Mouse (Mus musculus) frontal cortex, postnatal 10 days (tissue): Measurements from ENCODE around the gene Park7.
A peak's percentile ranks its signal among the peaks of the same experiment; 100 is the strongest.
"Not testable (repeated sequence)": the region's sequence is repeated elsewhere in the genome, so short reads cannot be mapped to it uniquely, and the experiment has no call there.

Source experiments
- DNase-seq, 2 experiments: peaks; one replicate each; pipeline ENCODE4 v3.0.0; 2022; ENCODE audit warnings: low spot score in 2 of 2, mixed read lengths in 1 of 2

Gene Park7

DNA sequence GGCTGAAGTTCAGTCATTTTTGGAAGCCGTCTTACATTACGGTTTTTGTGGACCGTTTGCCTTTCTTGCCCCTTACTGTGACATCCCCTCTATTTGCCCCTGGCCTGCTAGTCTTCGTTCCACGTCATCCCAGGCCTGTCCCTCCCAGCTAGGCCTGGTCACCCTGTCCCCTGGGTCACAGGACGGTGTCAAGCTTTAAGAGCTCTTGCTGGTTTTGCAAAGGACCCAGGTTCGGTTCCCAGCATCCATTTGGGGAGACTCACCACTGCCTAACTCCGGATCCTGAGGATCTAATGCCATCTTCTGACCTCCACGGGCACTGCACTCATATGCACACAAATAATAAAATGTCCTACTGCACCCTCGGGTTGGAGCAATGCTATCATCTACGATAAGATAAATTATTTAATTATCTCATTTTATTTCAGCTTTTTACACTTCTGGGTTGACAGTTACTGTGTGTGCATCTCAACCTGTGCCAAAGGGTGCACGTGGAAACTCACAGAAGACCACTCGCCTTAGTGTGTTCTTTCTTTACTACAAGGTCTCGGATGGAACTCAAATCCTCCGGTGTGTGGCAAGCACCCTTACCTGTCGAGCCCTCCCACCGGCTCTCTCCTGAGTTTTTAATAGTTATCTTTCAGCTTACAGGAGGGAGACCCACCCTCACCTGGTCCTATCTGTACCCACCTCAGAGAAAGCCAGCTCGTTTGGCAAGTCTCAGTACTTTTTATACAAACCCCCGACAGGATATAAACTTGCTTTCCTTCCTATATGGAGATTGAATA lies 3.9 kb downstream of the Park7 start:
- DNase-seq: peak in 1 of 2 experiments; percentile 52

DNA sequence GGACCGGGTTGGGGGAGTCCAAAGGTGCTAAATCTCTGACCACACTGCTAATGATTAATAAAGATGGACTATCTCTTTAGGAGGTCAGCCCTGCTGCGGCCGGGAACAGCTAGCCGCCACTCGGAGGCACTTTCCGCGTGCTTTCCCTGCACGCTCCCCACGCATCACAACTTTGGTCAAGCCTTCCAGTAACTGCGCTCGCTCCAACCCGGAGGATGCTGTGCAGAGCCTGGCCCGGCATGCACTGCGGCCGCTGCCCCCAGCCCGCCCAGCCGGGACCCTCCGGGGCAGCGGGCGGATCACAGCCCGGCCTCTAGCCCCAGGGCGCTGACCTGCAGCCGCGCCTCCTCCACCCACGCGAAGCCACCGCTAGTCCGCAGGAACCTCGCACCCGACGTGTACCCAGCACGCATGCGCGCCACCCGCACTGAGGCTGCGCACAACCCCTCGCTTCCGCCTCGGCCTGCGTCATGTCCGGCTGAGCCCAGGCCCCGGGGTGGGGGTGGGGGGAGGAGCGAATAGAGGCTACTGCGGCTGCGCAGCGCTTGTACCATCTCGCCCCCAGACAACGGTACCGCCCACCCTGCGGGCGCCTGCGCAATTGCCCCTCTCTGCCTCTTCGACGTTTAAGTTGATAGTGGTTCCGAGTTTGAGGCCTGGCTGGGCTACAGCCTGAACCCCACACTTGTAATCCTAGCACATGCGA lies 4.6 kb downstream of the Park7 start:
- DNase-seq: peak; percentile 95 to 98

DNA sequence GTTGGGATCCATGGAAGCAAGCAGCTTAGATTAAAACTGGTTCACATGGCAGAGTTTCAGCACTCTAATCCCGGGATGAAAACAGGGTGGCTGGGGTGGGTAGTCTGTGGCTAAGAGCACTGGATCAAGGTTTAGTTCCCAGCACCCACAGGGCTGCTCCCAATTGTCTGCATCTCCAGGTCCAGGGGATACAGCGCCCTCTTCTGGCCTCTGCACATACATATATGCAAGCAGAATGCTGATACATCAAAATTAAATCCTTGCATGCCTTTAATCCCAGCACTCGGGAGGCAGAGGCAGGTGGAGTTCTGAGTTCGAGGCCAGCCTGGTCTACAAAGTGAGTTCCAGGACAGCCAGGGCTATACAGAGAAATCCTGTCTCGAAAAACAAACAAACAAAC lies 5.7 kb downstream of the Park7 start:
- not testable (repeated sequence) for DNase-seq

DNA sequence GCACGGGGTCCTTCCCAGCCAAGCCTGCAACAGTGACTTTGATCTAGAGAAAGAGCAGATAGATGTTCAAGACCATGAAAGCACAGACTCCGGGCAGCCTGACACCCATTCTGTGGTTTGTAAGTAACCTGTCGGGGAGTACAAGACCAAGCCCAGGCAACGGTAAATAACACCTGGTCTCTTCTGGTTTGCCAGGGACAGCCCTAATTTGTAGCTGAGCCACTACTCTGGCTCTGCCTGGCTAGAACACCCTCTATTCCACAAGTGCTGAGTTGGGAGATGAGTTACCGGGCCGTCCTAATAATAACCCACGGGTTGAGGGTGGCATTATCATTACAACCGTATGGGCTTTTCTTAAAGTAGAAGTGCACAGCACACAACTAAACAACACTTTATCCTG lies 7.1 kb downstream of the Park7 start:
- DNase-seq: no peak

DNA sequence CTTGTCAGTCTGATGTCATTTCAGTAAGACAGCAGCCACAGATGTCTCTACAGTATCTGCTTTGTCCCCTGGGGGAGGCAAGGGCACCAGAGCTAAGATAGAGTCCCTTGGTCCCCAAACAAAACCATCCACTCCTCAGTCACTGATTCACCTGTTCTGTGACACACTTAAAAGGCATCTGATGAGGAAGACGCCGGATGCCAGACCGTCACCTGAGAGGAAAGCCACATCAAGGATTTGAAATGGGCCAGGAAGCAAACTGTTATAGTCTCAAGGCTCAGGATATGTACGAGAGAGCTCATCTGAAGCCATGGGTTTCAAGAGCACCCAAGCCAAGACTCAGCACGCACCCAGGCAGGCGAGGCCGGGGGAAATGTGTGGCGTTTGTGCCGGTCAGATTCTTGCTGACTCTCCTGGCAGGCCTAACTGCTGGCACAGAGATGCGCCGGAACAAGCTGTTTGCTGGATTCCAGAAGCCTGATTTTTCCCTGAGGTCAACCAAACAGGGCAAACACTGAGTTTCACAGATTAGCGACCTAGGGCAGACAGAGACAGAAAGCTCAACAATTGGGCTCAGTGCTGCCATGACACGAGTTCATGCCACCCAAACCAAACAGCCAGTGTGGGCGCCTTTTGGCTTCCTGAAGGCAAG lies 11.0 kb downstream of the Park7 start:
- no peak for DNase-seq

DNA sequence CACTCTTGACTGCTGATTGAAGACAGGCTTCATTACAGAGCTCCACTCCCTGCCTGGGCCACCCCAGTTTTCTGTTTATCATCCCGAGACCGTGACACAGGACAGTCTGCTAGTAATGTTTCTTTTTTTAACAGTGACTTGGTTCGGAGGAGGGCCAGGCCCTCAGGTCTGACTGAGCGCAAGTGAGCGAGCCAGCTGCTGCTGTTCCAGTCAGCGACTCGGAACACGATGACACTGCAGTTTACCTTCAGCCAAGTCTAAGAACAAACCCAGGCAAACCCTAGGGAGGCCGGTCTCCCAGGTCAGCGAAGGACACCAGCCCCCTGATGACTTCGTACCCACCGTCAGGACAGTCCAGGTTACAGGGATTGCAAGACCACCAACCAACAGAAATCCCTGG lies 12.2 kb downstream of the Park7 start:
- no peak for DNase-seq

DNA sequence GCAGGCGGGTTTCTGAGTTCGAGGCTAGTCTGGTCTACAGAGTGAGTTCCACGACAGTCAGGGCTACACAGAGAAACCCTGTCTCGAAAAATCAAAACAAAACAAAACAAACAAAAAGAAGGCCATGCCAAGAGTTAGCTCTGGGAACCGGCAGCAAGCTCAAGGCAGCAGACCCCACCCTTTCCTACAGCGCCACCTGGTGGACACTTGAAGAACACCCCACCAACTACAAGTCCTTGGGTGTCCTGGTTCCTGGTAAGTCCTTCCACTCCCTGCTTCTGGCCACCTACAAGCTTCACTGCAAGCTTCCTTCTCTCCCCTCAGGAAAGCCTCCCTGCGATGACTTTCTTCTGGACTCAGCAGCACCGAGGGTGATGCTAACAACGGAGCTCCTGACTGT lies 12.6 kb downstream of the Park7 start:
- peak in 1 of 2 experiments; percentile 72 for DNase-seq

DNA sequence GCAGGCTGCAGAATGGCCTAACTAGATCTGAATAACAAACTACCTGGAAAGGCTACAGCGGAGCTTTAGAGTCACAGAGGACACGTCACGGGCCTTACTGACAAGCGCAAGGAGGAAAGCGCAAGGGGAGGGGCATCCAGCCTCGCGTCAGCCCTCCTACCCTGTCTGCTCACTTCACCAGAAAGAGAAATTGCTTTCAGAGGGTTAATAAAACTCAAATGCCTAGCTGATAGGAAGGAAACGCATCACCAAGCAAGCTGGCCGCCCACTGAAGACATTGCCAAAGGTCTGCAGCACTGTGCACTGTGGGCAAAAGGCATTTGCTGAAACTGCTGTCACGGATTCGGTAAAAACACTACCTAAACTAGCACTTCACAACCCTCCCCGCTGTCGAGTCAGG lies 13.8 kb downstream of the Park7 start:
- no peak for DNase-seq

DNA sequence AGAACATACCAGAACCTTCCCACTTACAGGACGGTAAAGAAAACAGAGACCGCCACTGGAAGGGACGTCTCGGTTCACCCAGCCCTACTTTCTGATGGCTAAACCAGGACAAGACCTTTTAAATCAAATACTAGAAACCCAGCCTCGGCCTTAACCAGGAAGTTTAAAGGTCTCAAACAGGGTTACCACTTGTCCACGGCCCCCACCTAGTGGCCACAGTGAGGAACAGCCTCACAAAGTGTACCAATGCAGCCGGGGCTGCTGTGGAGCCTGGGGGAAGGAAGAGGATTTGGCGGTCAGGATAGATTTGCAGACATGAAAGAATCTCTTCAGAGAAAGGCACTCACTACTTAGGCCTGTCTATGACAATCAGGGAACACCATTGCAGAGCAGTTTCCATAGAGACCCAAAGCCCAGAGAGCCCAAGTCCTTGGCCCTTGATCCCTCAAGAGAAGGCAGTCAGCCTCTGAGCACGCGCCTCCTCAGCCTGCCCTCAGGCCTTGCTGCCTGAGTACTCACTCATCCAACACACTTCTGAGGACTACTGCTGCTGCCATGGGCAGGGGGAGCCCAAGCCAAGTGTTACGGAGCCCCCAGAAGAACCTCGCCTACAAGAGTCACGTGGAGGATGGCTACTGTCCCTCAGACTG lies 15.4 kb downstream of the Park7 start:
- peak in 1 of 2 experiments; percentile 52 for DNase-seq

DNA sequence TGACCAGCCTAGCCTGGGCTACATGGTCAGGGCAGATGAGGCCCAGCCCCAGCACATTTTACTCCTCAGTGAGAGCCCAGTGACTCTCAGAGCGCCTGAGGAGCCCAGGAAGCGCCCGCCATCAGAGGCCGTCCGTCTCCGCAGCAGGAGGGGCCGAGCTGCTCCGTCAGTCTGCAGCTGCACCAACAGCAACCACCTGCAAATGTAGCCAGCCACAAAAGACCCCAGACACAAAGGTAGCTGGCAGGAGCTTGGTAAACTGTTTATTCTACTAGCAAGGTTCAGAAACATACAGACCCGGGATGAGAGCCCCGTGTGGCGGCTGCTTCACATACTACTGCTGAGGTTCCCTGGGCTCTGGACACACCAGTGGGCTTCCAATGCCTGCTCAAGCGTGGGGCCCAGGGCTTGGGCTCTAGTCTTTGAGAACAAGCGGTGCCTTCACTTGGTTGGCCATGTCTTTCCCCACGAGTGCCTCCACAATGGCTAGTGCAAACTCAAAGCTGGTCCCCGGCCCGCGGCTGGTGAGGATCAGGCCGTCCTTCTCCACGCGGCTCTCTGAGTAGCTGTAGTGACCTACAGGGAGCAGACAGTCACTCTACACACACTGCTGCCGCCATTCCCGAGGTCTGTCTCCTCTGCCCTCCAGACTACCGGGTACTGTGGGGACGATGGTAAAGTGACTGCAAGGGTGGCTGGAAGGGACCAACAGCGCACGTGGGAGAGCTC lies 17.2 kb downstream of the Park7 start:
- DNase-seq: no peak

DNA sequence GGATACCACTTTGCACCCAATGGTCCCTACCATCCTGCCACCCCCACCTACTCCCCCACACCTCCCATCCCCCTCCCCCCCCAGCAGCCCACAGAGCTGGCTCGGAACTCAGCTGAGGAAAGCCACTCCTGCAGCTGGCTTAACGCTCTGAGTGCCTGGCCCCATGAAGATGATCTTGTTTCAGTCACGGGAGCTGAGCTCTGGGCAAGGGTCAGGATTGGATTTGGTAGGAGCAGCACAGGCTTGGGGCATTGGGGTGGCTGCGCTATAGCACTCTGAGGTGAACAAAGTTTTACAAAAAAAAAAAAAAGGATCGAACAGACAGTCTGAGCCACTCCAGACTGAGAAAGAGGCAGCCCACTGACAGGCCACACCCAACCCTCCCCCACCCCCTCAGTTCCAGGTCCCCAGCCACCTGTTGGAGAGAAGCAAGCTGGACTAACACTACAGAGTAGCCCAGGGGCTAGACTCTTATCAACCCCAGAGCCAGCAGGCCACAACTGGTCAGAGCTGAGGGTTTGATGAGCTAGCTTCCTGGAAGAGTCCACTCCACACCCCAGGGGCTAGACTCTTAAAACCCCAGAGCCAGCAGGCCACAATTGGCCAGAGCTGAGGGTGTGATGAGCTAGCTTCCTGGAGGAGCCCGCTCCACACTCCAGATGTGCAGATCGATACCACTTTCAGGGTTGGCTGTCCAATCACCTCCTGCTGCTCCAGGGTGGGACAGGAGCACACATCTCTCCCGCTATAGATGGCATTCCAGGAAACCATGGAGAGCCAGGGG lies 19.3 kb downstream of the Park7 start:
- DNase-seq: no peak

DNA sequence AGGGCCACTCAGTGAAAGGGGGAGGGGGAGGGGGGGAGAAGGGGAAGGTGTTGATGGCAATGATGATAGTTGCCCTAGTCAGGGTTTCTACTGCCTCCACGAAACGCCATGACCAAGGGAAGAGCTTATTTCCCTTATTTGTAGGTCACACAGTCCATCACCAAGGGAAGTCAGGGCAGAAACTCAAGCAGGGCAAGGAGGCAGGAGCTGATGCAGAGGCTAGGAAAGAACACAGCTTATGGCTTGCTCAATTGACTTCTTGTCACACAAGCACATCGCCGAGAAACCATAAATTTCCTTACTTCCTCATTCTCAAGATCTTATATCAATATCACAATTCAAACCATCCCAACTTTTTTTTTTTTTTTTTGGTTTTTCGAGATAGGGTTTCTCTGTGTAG lies 22.9 kb downstream of the Park7 start:
- no peak for DNase-seq

DNA sequence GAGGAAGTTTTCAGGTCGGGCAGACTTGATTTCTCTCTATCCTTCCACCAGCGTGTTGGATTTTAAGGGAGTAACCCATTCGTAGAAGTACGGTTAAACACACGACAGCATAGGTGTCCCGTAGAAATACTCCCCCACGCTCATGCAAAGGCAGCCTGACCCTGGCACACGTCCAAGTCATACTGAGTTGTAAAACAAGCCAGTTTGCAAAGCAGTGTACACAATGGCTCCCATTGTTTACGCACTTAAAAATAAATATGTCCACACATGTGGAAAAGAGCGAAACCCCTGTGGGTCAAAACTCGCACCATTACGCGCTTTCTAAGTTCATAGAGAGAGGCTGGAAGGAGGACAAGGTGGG lies 24.3 kb downstream of the Park7 start:
- no peak for DNase-seq

DNA sequence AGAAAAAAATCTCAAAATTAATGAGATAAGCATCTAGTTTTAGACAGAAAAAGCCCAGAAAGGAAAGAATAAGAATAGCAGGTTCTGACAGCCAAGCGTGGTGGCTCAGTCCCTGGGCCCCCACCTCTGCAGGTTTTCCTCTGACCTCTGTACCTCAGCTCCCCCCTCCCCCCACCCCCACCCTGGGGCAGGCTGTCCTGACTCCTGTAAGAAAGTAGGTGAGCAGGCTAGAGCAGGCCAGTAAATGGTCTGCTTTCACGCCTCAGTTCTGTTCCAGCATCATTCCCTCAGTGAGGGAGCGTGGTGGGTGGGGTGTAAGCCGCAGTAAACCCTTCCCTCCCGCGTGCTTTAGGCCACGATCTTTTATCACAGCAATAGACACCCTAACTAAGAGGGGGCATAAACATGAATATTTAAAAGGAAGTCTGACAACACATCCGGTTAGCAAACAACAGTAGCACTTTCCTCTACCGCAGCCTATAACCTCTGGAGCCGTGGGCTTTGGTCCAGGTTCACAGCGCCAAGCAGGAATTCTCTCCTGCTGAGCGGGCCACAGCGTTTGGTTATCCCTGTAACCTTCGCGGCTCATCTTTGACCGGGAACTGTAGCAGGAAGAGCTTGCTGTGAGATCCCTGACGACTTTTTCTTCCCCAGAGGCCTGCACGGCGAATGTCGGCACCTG lies 24.8 kb downstream of the Park7 start:
- no peak for DNase-seq

DNA sequence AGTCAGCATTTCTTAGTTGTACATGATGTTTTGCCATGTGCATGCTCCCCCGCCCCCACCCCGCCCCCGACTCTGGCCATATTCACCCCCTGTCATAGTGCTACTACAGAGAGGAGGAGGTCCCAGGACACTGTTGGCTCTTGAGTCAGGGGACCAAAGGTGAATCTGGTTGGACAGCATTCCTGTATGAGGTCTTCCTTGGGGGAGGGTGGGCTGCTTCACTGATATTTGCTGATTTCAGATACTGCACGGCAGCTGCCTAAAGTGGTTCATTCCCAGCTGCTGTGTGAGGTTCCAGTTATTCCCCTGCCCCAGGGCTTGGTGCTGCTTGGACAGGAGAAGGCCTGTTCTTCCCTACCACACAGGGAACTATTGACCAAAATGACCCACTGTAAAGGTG lies 25.7 kb downstream of the Park7 start:
- no peak for DNase-seq

DNA sequence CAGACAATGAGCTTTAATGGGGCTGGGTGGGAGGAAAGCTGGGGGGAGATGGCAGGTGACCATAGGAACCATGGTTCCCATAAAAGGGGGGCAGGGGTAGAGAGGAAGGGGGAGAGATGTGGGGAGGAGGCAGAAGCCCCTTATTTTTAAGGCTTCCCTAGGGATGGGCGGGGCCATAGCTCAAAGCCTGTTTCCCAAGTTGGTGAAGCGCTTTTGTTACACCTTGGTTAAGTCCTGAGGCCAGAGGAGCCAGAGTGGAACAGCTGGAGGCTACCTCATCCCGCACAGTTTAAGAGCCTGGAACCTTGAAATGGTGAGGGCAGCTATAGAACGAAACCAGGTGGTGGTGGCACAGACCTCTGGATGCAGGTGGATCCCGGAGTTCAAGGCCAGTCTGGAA lies 26.3 kb downstream of the Park7 start:
- DNase-seq: no peak

DNA sequence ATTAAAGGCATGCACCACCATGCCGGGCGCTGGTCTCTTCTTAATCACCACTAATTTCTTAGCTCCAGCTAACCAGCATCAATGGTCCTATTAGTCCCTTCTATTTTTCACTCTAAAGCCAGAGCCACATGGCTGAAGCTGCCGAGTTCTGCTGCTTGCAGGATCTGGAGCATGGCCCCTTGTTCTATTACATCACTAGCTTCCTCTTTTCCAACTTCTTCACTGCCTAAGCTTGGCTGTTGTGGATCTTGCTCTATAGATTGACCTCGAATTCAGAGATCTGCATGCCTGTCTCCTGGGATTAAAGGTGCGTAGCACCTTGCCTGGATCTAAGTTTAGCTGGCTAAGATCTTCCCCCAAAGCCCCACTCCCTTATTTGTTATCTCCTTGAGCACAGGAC lies 31.6 kb downstream of the Park7 start:
- DNase-seq: no peak

DNA sequence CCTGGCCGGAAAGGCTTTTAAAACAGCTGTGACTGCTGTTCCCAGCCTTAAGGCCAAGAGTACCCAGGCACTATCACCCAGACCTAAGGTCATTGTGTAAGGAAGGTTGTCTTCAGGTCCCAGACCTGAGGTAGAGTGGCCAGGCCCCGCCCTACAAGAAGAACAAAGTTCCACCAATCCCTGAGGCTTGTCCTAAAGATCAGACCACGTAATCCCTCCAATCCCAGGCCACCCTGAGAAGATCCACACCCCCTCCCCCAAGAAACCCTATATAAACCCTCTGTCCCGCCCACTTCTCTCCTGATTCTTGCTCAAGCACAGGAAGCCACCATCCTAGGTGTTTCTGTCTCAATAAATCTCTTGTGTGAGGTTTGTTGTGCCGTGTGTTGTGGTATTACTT lies 33.9 kb downstream of the Park7 start:
- DNase-seq: no peak

DNA sequence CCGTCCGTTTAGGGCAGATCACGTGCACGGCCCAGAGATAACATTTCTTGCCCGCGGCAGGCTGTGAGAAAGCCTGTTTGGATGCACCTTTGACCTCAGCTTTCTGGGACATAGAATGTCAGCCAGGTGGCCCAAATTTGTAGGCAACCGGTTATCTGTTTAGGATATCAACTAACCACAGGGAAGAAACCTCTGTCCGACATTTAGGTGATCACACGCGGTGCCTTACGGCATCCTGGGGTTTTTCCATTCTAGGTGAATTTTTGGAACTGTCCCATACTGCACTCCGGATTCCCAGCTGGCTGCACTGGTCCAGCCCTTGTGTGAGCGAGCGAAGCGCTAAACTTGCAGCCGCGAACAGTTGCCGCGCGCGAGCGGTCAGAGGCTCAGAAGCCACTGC lies 34.6 kb downstream of the Park7 start:
- DNase-seq: no peak

DNA sequence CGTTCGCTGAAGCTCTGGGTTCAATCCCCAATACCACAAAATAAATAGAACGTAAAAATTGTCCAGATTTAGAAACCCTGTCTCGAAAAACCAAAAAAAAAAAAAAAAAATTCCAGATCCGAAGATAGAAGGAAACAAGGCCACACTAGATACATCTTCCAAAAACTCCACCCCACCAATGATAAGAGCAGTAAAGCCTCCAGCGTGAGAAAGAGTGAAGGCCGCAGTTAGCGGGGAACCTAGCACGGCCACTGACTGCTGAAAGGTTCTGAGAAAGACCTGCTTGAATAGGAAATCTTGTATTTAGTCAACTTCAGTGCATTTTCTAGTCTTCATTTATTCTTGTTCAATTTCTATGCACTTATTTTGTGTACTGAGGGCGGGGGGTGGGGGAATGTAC lies 38.8 kb downstream of the Park7 start:
- DNase-seq: no peak
